Mouse (Mus musculus) stomach, postnatal 0 days (tissue): ENCODE data around the gene Rrad.

ENCODE experiments used
- CTCF ChIP-seq: IDR thresholded peaks from 2 replicates; pipeline ENCODE4 v1.5.1; 2016; ENCODE audit warnings: antibody characterized with exemption, low read depth, mild to moderate bottlenecking, moderate library complexity
- EP300 ChIP-seq: optimal IDR thresholded peaks from 2 replicates; pipeline ENCODE3; 2016; ENCODE audit warnings: antibody characterized with exemption

GRCm38 (mm10) chr8:104627065-104627740, 3.9 kb downstream of the Rrad start:
- no peak for TF ChIP-seq CTCF
- TF ChIP-seq EP300 = no peak
